In the genomic region with DNA sequence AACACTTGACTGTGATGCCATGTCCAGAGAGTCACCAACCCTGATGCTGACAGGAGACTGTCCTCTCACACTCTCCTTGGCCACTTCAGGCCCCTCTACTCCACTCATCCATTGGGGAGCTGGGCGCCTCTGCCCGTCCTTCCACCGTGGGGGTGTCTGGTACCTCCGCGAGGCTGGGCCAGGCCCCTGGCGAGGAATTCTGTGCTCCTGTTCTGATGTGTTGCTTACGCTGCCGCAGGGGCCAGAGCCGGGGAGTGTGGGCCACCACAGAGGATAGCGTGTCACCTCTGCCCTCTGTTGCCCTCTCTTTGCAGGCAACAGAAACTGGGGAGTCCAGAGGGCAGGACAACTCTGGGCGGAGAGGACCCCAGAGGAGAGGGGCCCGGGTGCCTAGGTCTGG, we compare ENCODE assay signal across 9 mouse cellular contexts. TPM values are rescaled to one million over a fixed set of nuclear protein-coding genes. Genes with fewer than 3 reads are reported as not detected.
DNase-seq lines count a peak whose midpoint lies in the region; ATAC-seq and TF ChIP-seq lines count a peak whose summit lies in the region.
"Had no signal": no experiment of that assay in that cellular context is flagged by ENCODE, and none has a peak within 500 bp of the region (broad histone marks: within the 10 kb centered on the region; RNA-seq: fewer than 3 reads in every experiment).

No protein-coding gene starts in this region.

- no peaks in the 10 kb centered on the region for H3K9me3 ChIP-seq in forebrain, embryonic 15.5 days
- no peaks in the 10 kb centered on the region for H3K9me3 ChIP-seq in limb, embryonic 13.5 days
- H3K9me3 ChIP-seq in neural tube, embryonic 15.5 days (replicated peaks): no peaks in the 10 kb centered on the region

- H3K27ac ChIP-seq in layer of hippocampus, adult 2 months: peak overlapping the region; percentile 68; the same call in 1 of the 2 replicates
- no peak overlapping the region for H3K27ac ChIP-seq in forebrain, embryonic 15.5 days (replicated peaks)
- H3K27ac ChIP-seq in limb, embryonic 13.5 days: no peak overlapping the region
- no peak overlapping the region for H3K27ac ChIP-seq in neural tube, embryonic 15.5 days (replicated peaks)
- H3K27ac ChIP-seq: left cerebral cortex, adult 2 months had no signal

- no peak overlapping the region for H3K9ac ChIP-seq in forebrain, embryonic 15.5 days (replicated peaks)
- peak overlapping the region; percentile 74; the same call in 1 of the 2 replicates for H3K9ac ChIP-seq in limb, embryonic 13.5 days
- 0 out of 2 replicates have a peak overlapping the region, but pooled peaks have one; percentile 3 for H3K9ac ChIP-seq in neural tube, embryonic 15.5 days (replicated peaks)

- peaks cover 14% of the 10 kb centered on the region for H3K4me1 ChIP-seq in forebrain, embryonic 15.5 days
- H3K4me1 ChIP-seq in limb, embryonic 13.5 days: peaks cover 18% of the 10 kb centered on the region
- H3K4me1 ChIP-seq in neural tube, embryonic 15.5 days: peaks cover 8% of the 10 kb centered on the region; the same call in 1 of the 2 replicates

- H3K4me2 ChIP-seq in forebrain, embryonic 15.5 days (replicated peaks): peak overlapping the region; percentile 51
- H3K4me2 ChIP-seq in limb, embryonic 13.5 days (replicated peaks): peak overlapping the region; percentile 78
- peak overlapping the region; percentile 59 for H3K4me2 ChIP-seq in neural tube, embryonic 15.5 days

- H3K36me3 ChIP-seq in forebrain, embryonic 15.5 days: peaks cover 13% of the 10 kb centered on the region
- H3K36me3 ChIP-seq in limb, embryonic 13.5 days: no peaks in the 10 kb centered on the region
- peaks cover 49% of the 10 kb centered on the region for H3K36me3 ChIP-seq in neural tube, embryonic 15.5 days

- no peak for ATAC-seq in forebrain, embryonic 15.5 days (replicated peaks)
- ATAC-seq in limb, embryonic 13.5 days (ENCODE audit: low FRiP score, low read depth): no peak
- ATAC-seq in neural tube, embryonic 15.5 days (ENCODE audit: low FRiP score): 0 out of 2 replicates have a peak, but pooled peaks have one; percentile 7

- no peak for DNase-seq in layer of hippocampus, adult 2 months (ENCODE audit: low spot score in 2 of 2)
- DNase-seq in layer of hippocampus, postnatal 14 days (ENCODE audit: low spot score in 2 of 2): no peak
- DNase-seq in right cerebral cortex, adult 2 months (ENCODE audit: low spot score in 2 of 2): no peak
- no peak for DNase-seq in thymus, adult 18-20 months
- DNase-seq in left cerebral cortex, postnatal 14 days (ENCODE audit: low spot score in 2 of 2): no peak

- no peak overlapping the region; the same call in 1 of the 2 replicates for H3K4me3 ChIP-seq in layer of hippocampus, adult 2 months
- H3K4me3 ChIP-seq in forebrain, embryonic 15.5 days: no peak overlapping the region
- H3K4me3 ChIP-seq in limb, embryonic 13.5 days: peak overlapping the region; percentile 46
- no peak overlapping the region for H3K4me3 ChIP-seq in neural tube, embryonic 15.5 days (replicated peaks)

- WGBS in forebrain, embryonic 15.5 days: 40% methylated on average over 12 of the region's 12 CpGs
- 35% methylated on average over 12 of the region's 12 CpGs for WGBS in limb, embryonic 13.5 days
- 51% methylated on average over 12 of the region's 12 CpGs for WGBS in neural tube, embryonic 15.5 days

- TF ChIP-seq CTCF in layer of hippocampus, adult 2 months (conservative IDR thresholded peaks at IDR 0.05): no peak

- intact Hi-C loops in left cerebral cortex, postnatal 14 days (cut with DNase I): no loop called here

- H3K27me3 ChIP-seq in forebrain, embryonic 15.5 days: no peaks in the 10 kb centered on the region
- H3K27me3 ChIP-seq in limb, embryonic 13.5 days: no peaks in the 10 kb centered on the region
- H3K27me3 ChIP-seq in neural tube, embryonic 15.5 days (replicated peaks): peaks cover 8% of the 10 kb centered on the region; the same call in 1 of the 2 replicates

RNA-seq across cellular contexts. Expression of a gene that starts 14.5 kb away (rescaled TPM):
- total RNA-seq in layer of hippocampus, adult 2 months (2021): not detected
- under 1 TPM; 0.14 to 0.52 TPM for total RNA-seq in layer of hippocampus, postnatal 14 days (2021)
- 0.18 and 0.27 TPM in 2 replicates for polyA plus RNA-seq in forebrain, embryonic 15.5 days (2015; fragmentation: Nextera tagmentation; extraction: Ambion mirVana)
- 1.0 and 2.1 TPM in 2 replicates for polyA plus RNA-seq in limb, embryonic 13.5 days (2015; fragmentation: Nextera tagmentation; extraction: Ambion mirVana)
- 0.51 and 2.5 TPM in 2 replicates for polyA plus RNA-seq in neural tube, embryonic 15.5 days (2015; fragmentation: Nextera tagmentation; extraction: Ambion mirVana)
- total RNA-seq in left cerebral cortex, postnatal 14 days (2021): not detected
- total RNA-seq: left cerebral cortex, adult 2 months had no signal

RNA-seq across cellular contexts. Expression of a gene that starts 18.6 kb away (rescaled TPM):
- total RNA-seq in layer of hippocampus, adult 2 months (2021): 100 to 1,000 TPM; 155 to 175 TPM
- total RNA-seq in layer of hippocampus, postnatal 14 days (2021): 100 to 1,000 TPM; 144 to 163 TPM
- 30.3 and 31.8 TPM in 2 replicates for polyA plus RNA-seq in forebrain, embryonic 15.5 days (2015; fragmentation: Nextera tagmentation; extraction: Ambion mirVana)
- polyA plus RNA-seq in limb, embryonic 13.5 days (2015; fragmentation: Nextera tagmentation; extraction: Ambion mirVana): 2.3 and 2.7 TPM in 2 replicates
- 34.5 and 43.8 TPM in 2 replicates for polyA plus RNA-seq in neural tube, embryonic 15.5 days (2015; fragmentation: Nextera tagmentation; extraction: Ambion mirVana)
- 100 to 1,000 TPM; 154 to 162 TPM for total RNA-seq in left cerebral cortex, postnatal 14 days (2021)

RNA-seq across cellular contexts. Expression of a gene that starts 41.6 kb away (rescaled TPM):
- 10 to 100 TPM; 72.1 to 72.8 TPM for total RNA-seq in layer of hippocampus, adult 2 months (2021)
- 10 to 100 TPM; 60.6 to 63.4 TPM for total RNA-seq in layer of hippocampus, postnatal 14 days (2021)
- polyA plus RNA-seq in forebrain, embryonic 15.5 days (2015; fragmentation: Nextera tagmentation; extraction: Ambion mirVana): 160 and 164 TPM in 2 replicates
- 159 and 167 TPM in 2 replicates for polyA plus RNA-seq in limb, embryonic 13.5 days (2015; fragmentation: Nextera tagmentation; extraction: Ambion mirVana)
- polyA plus RNA-seq in neural tube, embryonic 15.5 days (2015; fragmentation: Nextera tagmentation; extraction: Ambion mirVana): 129 and 144 TPM in 2 replicates
- total RNA-seq in left cerebral cortex, postnatal 14 days (2021): 10 to 100 TPM; 60.6 to 67.6 TPM

RNA-seq across cellular contexts. Expression of a gene that starts 49.2 kb away (rescaled TPM):
- total RNA-seq in layer of hippocampus, adult 2 months (2021): under 1 TPM; 0.27 to 0.64 TPM
- total RNA-seq in layer of hippocampus, postnatal 14 days (2021): under 1 TPM; 0.35 to 0.62 TPM
- polyA plus RNA-seq in forebrain, embryonic 15.5 days (2015; fragmentation: Nextera tagmentation; extraction: Ambion mirVana): 0.62 and 0.89 TPM in 2 replicates
- 0.06 TPM in 2 replicates for polyA plus RNA-seq in limb, embryonic 13.5 days (2015; fragmentation: Nextera tagmentation; extraction: Ambion mirVana)
- 1.0 and 2.7 TPM in 2 replicates for polyA plus RNA-seq in neural tube, embryonic 15.5 days (2015; fragmentation: Nextera tagmentation; extraction: Ambion mirVana)
- under 1 TPM; 0.36 to 0.68 TPM for total RNA-seq in left cerebral cortex, postnatal 14 days (2021)
